Mouse (Mus musculus): Measurements from ENCODE around the gene Atr. TPM values are rescaled to one million over a fixed set of nuclear protein-coding genes. Genes with fewer than 3 reads are reported as not detected.

The Atr gene
- total RNA-seq (2021), result 10 to 100 TPM; 21.9 to 24.3 TPM
- long read RNA-seq, experiment 1, partial matches to known transcripts, result 1 of 2 reads
- long read RNA-seq, experiment 1, other reads (novel, unspliced or antisense), result 1 of 2 reads
- long read RNA-seq, experiment 2, full-length matches to known transcripts, result 3 of 8 reads
- long read RNA-seq, experiment 2, partial matches to known transcripts, result 1 of 8 reads
- long read RNA-seq, experiment 2, other reads (novel, unspliced or antisense), result 4 of 8 reads

DNA sequence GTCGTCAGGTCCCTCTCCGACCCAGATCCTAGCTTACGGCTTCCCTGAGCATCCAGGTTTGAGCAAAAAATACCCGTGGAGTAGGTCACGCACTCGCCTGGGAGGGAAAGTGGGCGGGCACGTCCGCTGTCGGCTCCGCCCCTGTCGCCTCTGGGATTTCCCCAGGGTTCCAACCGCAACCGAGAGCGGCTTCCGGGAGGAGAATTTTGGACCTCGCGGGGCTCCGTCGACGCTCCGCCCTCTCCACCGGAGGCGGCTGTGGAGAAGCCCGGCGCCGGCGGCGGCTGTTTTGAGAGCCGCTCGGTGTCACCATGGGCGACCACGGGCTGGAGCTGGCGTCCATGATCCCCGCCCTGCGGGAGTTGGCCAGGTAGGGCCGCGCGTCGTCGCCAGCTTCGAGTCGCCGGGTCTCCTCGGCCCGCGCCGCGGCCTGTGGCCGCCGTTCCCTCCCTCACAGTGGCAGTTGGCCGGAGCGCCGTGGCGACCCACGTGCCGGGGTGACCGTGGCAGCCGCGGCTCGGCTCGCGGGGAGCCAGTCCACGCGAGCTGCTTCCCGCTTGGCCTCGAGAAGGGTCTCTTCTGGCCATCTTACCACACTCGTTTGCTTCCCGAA, at the start of gene Atr:
Gene Atr, plus strand, starts transcription at position 184 of the 613 bp plus-strand sequence.
- peak; percentile 81 to 86 for DNase-seq (ENCODE audit: low spot score in 2 of 2)

DNA sequence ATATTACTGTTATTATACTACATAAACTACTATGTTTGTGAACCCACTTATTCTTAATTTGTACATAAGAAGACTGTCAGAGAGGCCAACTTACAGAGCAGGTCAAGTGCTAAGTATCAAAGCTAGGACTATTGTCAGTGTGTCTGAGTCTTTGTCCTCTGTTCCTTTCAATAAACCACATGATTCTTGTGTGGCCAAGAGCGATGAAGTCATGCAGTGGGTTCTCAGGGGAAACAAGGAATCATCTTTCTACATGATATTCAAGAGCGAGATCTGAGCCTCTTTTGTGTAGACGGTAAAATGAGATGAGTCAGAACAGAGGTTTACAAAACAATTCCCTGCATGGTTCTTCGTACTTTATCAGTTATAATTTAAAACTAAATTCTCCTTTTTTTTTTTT, 47.8 kb upstream of the Atr start:
- no peak for DNase-seq (ENCODE audit: low spot score in 2 of 2)

DNA sequence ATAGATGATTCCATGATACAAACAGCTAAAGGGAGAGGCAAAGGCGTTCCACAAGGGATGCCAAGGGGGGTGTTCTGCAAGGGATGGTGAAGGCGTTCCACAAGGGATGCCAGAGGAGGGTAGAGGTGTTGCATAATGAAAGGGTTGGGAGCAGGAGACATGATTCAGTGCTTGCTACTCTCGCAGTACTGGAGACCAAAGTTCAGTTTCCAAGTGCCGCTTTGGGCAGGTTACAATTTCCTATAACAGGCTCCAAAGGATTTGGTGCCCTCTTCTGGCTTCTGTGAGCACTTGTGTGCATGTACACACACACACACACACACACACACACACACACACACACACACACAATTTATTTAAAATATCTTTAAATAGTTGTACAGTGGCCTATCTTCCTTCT, 45.6 kb upstream of the Atr start:
- DNase-seq (ENCODE audit: low spot score in 2 of 2), result no peak

DNA sequence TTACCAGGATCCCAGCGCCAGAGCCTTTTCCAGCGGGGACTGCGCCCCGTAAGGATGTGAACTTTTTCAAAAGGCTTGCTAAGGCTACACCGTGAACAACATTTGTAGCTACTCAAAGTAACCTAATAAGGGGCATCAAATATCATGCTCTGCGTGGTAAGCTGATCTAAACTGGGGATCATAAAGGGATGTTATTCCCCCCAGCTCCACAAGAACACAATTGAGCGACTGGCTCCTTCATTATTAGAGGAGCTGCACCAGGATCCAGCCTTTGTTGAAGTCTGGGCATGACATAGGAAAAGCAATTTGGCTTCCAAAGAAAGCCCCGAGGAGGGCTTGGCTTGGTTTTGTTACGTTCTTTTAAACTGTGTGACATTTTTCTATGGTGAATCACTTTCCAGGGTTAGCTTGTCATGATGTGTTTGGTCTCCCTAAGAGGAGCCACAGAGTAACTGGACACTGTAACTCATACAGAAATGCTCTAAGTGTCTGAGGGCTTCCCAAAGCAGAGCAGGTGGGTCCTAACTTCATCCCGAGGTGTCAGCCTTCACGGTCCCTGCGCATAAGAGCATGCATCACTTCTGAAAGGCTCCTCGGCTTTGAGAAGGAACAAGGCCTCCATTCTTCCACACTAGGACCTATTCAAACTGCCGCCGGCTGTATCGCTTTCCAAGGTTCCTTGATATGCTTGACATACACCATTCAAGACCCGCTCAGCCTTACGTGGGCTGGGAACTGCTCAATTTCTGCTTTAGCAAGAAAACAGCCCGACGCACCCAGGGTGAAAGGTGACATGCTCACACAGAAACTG, 43.5 kb upstream of the Atr start:
- DNase-seq (ENCODE audit: low spot score in 2 of 2), result no peak

DNA sequence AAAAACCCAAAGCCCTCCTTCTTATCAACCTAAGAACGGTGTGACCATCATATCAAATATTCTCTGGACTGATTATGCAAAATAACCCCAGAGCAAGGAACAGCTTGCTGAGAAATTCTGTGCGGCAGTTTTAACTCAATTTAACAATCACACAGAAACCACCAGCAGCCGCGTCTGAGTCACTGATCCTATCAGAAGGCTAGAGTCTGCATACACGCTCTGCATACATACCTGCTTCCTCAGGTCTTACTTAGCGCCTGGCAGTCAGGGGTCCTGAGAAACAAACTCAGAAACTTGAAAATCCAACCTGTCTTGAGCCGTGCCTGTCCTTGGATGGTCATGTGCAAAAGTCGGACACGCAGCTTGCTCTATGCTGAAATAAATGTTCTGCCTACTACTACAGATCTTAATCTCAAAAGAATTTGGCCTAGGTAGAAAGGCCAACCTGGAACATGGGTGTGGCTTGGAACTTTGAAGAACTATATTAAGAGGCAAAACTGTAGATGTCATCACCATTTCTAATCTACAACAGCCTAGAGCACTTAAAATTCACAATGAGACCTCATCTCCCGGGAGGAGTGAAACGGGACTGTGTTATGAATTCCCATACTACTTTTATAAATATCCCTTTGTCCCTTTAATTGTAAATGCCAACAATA, 42.3 kb upstream of the Atr start:
- DNase-seq (ENCODE audit: low spot score in 2 of 2), result no peak

DNA sequence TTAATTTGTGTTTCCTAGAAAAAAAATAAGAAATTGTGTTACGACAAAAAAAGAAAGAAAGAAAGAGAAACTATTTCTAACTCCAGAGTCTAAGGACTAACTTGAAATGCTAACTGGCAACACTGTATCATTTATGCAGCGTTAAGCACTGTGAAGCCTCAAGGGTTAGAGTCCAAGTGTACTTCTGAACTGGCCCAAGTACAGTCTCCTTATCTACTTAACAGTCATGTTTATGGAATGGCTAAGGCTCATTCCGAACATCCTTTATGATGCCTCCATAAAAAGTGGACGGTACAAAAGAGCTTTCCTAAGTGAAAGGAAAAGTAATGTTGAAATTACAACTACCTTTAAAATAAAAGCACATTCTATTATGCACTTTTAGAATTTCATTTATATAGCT, 41.7 kb upstream of the Atr start:
- DNase-seq (ENCODE audit: low spot score in 2 of 2), result no peak

DNA sequence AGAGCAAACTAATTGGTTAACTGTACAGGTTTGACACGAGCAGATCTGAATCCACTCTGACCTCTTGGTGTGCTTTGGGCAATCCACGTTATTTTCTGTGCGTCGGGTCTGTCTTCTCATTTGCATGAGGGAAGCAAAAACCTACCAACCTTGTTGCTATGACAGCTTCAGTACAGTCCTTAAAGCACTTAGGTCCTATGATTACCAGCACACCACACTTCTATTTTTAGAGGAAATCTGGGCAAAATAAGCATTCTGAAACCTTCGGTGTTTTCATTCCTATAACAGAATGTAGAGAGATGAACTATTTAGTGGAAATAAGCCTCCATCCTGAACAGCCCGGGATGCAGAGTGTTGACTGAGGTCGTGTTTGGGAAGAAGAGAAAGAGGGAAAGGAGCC, 34.9 kb upstream of the Atr start:
- no peak for DNase-seq (ENCODE audit: low spot score in 2 of 2)

DNA sequence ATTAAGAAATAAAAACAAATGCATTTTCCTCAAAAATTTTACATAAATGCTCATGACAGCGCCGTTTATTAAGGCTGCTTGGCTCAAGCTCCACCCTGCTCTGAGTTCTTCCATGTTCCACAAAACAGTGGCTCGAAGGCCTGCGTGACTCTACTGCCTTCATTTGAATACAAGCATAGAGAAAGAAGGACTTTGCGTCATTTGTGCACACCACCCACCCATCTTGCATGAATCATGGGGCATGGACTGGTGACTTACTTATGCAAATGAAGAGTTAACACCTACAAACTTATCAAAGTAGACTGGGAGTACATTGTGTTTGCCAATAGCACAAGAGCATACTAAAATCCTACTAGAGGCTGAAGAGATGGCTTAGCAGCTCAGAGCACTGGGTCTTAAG, 29.8 kb upstream of the Atr start:
- DNase-seq (ENCODE audit: low spot score in 2 of 2), result no peak

DNA sequence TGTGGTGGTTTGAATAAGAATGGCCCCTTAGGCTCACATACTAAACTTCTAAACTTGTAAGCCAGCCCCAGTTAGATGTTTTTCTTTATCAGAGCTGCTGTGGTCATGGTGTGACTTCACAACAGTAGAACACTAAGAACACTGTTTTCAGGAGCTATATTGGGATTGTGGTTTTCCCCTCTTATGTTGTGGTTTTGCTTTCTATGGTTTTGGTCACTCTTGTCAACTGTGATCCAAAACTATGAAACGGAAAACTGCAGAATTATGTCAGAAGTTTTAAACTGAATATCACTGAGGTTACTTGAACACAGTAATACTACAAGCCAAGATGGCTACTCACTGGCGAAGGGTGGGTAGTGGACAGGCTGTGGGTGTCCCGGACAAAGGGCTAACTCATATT, 24.6 kb upstream of the Atr start:
- DNase-seq (ENCODE audit: low spot score in 2 of 2), result no peak

DNA sequence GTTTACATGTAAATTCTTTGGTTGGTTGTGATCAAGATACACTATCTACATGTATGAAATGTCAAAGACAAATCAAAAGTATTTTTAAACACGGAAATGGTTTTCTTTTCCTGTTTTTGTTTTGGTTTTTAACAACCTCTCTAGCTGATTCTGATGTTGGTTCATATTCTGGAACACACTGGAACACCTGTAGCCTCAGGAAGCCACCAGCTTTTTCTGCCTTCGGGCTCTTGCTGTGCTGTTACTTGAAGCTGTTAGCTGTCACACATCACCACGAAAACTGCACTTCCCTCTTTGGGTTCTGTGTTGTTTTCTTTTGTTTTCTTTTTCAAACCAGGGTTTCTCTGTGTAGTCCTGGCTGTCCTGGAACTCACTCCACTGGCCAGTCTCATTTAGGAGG, 22.6 kb upstream of the Atr start:
- no peak for DNase-seq (ENCODE audit: low spot score in 2 of 2)

DNA sequence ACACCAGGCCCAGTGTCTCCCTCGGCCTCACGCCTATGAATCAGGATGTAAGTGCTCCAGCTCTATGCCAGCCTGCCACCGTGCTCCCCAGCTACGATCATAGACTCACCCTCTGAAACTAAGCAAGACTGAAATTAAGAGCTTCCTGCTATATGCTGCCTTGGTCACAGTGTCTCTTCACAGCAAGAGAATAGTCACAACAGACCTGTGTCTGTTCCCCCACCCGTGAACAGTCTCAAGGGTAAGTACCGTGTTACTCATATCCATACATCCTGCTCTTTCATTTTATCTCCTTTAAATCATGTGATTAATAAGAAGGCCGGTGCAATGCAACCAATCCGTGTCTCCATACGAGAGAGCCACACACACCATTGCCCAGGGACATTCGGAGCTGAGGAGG, 21.7 kb upstream of the Atr start:
- DNase-seq (ENCODE audit: low spot score in 2 of 2), result no peak

DNA sequence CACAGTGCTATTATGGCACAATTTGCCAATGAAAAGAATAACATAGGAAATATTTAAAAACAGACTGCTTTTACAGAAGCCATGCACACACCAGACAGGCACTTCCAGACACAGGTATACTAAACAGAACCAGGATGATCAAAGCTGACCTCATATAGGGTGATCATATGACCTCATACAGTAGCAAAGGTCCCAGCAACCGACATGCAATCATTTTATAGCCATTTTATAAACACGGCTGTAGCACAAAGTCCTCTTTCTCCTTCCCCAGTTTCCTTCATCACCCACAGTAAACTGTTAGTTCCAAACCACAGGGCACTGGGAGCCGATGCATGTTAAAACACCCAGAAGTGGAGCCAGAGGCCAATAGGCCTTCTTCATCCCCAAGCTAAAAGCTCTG, 18.0 kb upstream of the Atr start:
- DNase-seq (ENCODE audit: low spot score in 2 of 2), result no peak

DNA sequence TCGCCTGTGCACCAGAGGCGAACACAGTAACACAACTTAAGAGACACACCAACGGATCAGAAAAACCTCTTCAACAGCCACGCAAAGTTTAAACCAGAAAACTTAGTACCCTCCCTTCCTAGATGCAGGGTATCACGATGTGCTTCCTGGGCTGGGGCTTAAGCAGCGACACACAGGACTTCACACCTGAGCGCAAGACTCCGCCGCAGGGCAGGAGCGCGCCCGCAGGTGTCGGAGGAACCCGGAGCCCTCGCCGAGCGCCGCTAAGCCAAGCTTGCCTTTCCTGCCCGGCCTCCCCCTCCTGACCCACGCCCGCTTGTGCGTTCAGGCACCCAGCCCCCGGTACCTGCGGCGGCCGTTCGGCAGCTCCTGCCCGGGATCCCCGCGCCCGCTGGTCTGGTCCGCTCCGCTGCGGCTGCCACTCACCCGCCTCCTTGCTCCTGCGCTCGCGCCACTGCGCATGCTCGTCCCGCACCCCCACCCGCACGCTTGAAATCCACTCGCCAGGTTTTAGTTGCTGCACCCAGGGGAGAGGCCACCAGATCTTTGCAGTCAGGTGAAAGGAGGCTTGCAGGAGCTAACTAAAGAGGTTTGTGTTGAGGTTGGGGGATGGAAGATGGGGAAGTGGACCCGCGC, 12.5 kb upstream of the Atr start, which contains the start of gene Pls1:
Gene Pls1, minus strand, starts transcription at position 487 of the 636 bp plus-strand sequence.
- DNase-seq (ENCODE audit: low spot score in 2 of 2), result peak; percentile 65 to 72

DNA sequence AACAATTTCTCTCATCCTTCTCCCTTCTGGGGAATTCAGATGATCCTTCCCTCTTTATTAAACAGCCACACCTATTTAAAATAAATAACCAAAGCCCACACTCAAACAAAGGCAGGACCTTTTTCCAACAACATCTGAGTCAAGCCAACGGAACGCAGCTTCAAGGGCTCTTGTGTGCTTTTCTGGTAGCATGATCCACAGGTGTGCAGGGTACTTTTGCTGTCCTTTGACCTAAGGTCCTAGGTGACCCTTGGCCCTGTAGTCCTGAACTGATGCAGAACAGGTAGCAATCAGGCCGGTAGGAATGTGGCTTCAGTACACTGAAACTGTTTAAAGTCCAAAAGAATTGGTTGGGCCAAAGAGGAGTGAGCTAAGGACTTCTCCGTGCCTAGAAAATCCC, 11.7 kb upstream of the Atr start:
- no peak for DNase-seq (ENCODE audit: low spot score in 2 of 2)

DNA sequence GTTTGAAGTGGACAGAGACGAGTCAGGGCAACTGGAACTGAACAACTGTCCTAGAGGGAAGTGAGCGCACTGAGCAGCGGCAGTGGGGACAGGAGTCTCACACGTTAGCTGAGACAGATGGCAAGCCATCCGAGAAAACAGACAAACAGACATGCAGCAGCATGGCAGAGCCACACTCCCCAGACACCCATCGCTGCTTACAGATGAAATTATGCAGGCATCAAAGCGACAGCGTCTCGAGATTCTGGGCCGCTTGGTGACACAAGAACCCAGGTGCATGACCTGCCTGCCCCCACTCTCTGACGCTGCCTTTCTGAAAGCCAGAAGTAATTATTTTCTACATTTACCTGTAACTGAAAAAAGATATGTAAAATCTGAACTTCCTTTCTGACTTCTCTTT, 5.7 kb upstream of the Atr start:
- no peak for DNase-seq (ENCODE audit: low spot score in 2 of 2)

DNA sequence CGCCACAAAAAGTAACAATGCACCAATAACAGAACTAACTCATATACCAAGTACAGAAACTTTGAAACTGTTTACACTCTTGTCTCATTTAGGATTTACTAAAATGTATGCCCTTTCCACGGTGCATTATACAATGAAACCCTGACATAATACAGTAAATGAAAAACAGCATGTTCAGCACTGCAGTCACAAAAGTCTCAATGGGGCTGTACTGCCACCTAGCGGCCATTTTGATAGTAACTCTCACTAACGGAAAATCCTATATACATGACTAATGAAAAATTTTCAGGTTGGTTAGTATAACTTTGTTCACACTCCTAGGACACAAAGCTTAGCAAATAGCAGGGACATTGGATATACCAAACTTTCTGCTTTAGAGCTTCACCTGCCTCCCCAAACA, 4.5 kb upstream of the Atr start:
- DNase-seq (ENCODE audit: low spot score in 2 of 2), result peak in 1 of 2 experiments; percentile 53

DNA sequence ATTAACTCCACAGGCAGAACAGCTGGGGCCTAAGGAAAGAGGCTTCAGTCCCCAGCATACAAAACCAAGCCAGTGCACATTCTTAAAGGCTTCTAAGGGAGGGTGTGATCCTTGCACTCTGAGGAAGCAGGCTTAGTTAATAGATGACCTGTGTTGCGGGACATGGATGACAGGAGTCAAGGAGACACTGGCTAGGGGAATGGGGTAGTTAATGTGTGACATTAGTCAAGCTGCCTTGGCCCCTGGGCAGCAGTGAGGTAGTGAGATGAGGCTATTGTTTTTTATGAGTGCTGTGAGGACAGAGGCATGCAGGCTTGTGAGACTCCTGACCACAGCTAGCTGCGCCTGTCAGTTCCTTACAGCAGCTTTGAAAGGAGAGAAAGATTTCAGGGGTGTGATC, 2.5 kb upstream of the Atr start:
- DNase-seq (ENCODE audit: low spot score in 2 of 2), result no peak

DNA sequence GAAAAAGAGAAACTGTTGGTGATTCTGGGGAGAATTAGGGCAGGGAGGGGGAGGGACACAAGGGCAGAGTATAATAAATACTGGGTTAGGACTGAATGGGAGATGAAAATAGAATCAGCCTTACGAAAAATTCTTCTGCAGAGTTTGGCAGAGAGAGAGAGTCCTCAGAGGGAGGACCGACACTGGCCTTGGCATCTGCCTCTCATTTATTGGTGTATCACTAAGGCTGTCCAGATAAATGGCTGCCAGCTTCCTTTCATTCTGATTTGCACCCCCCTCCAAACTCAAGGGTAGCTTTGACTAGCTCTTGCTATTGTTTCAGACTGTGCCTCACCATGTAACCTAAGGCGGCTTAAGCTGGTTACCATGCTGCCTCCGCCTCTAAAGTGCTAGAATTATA, 1.4 kb upstream of the Atr start:
- no peak for DNase-seq (ENCODE audit: low spot score in 2 of 2)

DNA sequence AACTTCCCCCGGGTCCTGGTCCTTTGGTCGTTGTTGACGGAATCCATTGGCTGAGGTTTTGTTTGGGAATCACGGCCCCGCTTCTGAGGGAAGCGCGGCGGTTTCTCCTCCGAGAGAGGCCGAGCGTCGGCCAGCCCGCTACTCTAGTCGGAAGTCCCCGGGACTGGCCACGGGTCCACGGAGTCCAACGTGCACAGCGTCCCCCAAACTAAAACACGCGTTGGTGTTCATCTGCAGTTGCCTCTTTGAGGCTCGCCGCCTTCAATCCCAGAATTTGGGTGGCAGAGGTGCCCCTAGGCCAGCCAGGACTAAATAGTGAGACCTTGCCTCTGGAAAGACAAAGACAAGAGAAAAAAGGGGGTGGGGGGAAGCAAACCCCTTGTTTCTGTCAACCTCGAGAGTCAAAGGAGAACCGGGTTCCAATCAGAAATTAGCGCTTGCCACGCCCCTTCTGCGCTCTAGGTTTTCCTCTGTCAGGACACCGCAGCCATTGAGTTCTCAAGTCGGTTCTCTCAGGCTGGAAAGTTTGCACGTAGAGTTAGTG, 702 bp downstream of the Atr start:
- DNase-seq (ENCODE audit: low spot score in 2 of 2), result no peak

DNA sequence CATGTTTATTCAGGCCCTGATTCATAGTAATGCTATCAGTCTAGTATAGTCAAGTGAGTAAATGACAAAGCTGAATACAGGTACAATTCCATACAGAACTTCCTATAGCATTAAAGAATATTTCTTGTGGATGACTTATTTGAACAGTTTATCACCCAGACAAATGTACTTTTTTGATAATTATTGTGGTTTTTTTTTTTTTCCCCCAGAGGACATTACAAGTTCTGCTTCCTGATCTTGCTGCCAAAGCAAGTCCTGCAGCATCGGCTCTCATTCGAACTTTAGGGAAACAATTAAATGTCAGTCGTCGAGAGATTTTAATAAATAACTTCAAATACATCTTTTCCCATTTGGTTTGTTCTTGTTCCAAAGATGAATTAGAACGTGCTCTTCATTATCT, 20.8 kb downstream of the Atr start:
- DNase-seq (ENCODE audit: low spot score in 2 of 2), result no peak

DNA sequence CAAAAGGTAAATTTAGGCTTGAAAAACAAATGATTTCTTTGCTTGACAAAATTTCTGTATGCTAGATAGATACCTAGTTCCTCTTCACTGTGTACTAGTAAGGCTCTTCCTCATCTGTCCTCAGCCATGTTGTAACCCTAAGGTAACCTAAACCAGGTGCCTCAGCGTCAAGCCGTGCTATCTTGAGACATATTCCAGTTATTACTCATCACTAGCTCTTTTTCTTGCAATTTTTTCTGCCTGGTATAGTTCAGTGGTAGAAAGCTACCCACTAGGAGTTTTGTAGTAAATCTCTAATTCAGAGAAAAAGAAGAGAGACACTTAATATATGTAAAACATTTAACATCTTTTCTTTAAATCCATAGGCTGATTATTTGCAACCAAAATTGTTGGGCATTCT, 25.4 kb downstream of the Atr start:
- DNase-seq (ENCODE audit: low spot score in 2 of 2), result no peak

All from adrenal gland, postnatal 4 days (tissue).